Comparison of ENCODE assay signal across 10 mouse cellular contexts in genomic region chr5:73359752-73360141, GRCm38 (mm10). TPM values are rescaled to one million over a fixed set of nuclear protein-coding genes. Genes with fewer than 3 reads are reported as not detected.
DNase-seq lines count a peak whose midpoint lies in the region; ATAC-seq lines count a peak whose summit lies in the region.
"Had no signal": no experiment of that assay in that cellular context is flagged by ENCODE, and none has a peak within 500 bp of the region (broad histone marks: within the 10 kb centered on the region; RNA-seq: fewer than 3 reads in every experiment).

No protein-coding gene starts in this region.

- H3K27me3 ChIP-seq in kidney, embryonic 14.5 days (ENCODE audit: control insufficient read depth, insufficient read depth, low read length), result 0 out of 2 replicates have a peak, but pooled peaks cover 5% of the 10 kb centered on the region
- no peaks in the 10 kb centered on the region for H3K27me3 ChIP-seq in hindbrain, embryonic 16.5 days (replicated peaks; ENCODE audit: control insufficient read depth, insufficient read depth, low read length)
- no peaks in the 10 kb centered on the region for H3K27me3 ChIP-seq in midbrain, embryonic 16.5 days (ENCODE audit: control insufficient read depth, insufficient read depth, low read depth, low read length)

- H3K9ac ChIP-seq in kidney, embryonic 14.5 days (ENCODE audit: low read depth, low read length), result no peak overlapping the region
- no peak overlapping the region for H3K9ac ChIP-seq in hindbrain, embryonic 16.5 days (ENCODE audit: low read depth, low read length)
- H3K9ac ChIP-seq in midbrain, embryonic 16.5 days (ENCODE audit: low read depth, low read length), result no peak overlapping the region

- H3K4me2 ChIP-seq in kidney, embryonic 14.5 days (replicated peaks; ENCODE audit: low read depth, low read length), result peak overlapping the region; percentile 21; the same call in 1 of the 2 replicates
- peak overlapping the region; percentile 48 for H3K4me2 ChIP-seq in hindbrain, embryonic 16.5 days (ENCODE audit: low read length)
- H3K4me2 ChIP-seq in midbrain, embryonic 16.5 days (ENCODE audit: low read length), result peak overlapping the region; percentile 48

- no peaks in the 10 kb centered on the region for H3K36me3 ChIP-seq in kidney, embryonic 14.5 days (ENCODE audit: control insufficient read depth, insufficient read depth, low read length)
- H3K36me3 ChIP-seq in hindbrain, embryonic 16.5 days (ENCODE audit: control insufficient read depth, insufficient read depth, low read length), result no peaks in the 10 kb centered on the region
- no peaks in the 10 kb centered on the region for H3K36me3 ChIP-seq in midbrain, embryonic 16.5 days (ENCODE audit: control insufficient read depth, insufficient read depth, low read length)

- 43% methylated on average over 12 of the region's 12 CpGs for WGBS in kidney, embryonic 14.5 days
- 34% methylated on average over 12 of the region's 12 CpGs for WGBS in hindbrain, embryonic 16.5 days
- WGBS in midbrain, embryonic 16.5 days, result 39% methylated on average over 12 of the region's 12 CpGs

- no peaks in the 10 kb centered on the region for H3K9me3 ChIP-seq in kidney, embryonic 14.5 days (ENCODE audit: control insufficient read depth, low read length)
- H3K9me3 ChIP-seq in hindbrain, embryonic 16.5 days (ENCODE audit: control insufficient read depth, low read length), result no peaks in the 10 kb centered on the region
- no peaks in the 10 kb centered on the region for H3K9me3 ChIP-seq in midbrain, embryonic 16.5 days (replicated peaks; ENCODE audit: control insufficient read depth, low read length, poor library complexity, severe bottlenecking)

- peaks cover 8% of the 10 kb centered on the region for H3K4me1 ChIP-seq in kidney, embryonic 14.5 days (ENCODE audit: control insufficient read depth, insufficient read depth, low read length)
- no peaks in the 10 kb centered on the region for H3K4me1 ChIP-seq in hindbrain, embryonic 16.5 days (ENCODE audit: control insufficient read depth, insufficient read depth, low read depth, low read length)
- peaks cover 8% of the 10 kb centered on the region; the same call in 1 of the 2 replicates for H3K4me1 ChIP-seq in midbrain, embryonic 16.5 days (ENCODE audit: control insufficient read depth, insufficient read depth, low read length)

- no peak for ATAC-seq in kidney, embryonic 14.5 days (ENCODE audit: low FRiP score, low TSS enrichment)
- peak; percentile 51 for ATAC-seq in common myeloid progenitor, adult 5-6 weeks (replicated peaks; ENCODE audit: low read depth, poor library complexity, severe bottlenecking)
- ATAC-seq in hindbrain, embryonic 16.5 days, result peak; percentile 80
- ATAC-seq in midbrain, embryonic 16.5 days, result no peak
- ATAC-seq in activated CD4-positive, CD25-positive, alpha-beta regulatory T cell, adult 4 months, result no peak
- ATAC-seq: Patski had no signal

- H3K27ac ChIP-seq in kidney, embryonic 14.5 days (ENCODE audit: low read depth, low read length), result no peak overlapping the region
- H3K27ac ChIP-seq in hindbrain, embryonic 16.5 days (ENCODE audit: low read depth, low read length), result no peak overlapping the region
- no peak overlapping the region for H3K27ac ChIP-seq in midbrain, embryonic 16.5 days (ENCODE audit: low read length)

- DNase-seq in kidney, postnatal 4 days, result no peak
- no peak for DNase-seq in cerebellum, adult 18-20 months
- DNase-seq in adrenal gland, adult (ENCODE audit: inconsistent age in 2 of 2, low spot score in 1 of 2), result no peak

- H3K4me3 ChIP-seq in kidney, embryonic 14.5 days (ENCODE audit: low read length), result no peak overlapping the region
- peak overlapping the region; percentile 6; the same call in 1 of the 2 replicates for H3K4me3 ChIP-seq in hindbrain, embryonic 16.5 days (ENCODE audit: low read length)
- no peak overlapping the region for H3K4me3 ChIP-seq in midbrain, embryonic 16.5 days (ENCODE audit: low read depth, low read length)

RNA-seq across cellular contexts. Expression of gene Ociad2, which starts 18.9 kb away (rescaled TPM):
- 8.8 and 10.0 TPM in 2 replicates for polyA plus RNA-seq in kidney, embryonic 14.5 days (2014; fragmentation: Nextera tagmentation; extraction: Ambion mirVana)
- 8.9 and 23.2 TPM in 2 replicates for total RNA-seq in common myeloid progenitor, adult 5-6 weeks (2017)
- polyA plus RNA-seq in hindbrain, embryonic 16.5 days (2015; fragmentation: Nextera tagmentation; extraction: Ambion mirVana), result 26.6 and 27.4 TPM in 2 replicates
- 28.3 and 34.5 TPM in 2 replicates for polyA plus RNA-seq in midbrain, embryonic 16.5 days (2015; fragmentation: Nextera tagmentation; extraction: Ambion mirVana)
- polyA plus RNA-seq in activated CD4-positive, CD25-positive, alpha-beta regulatory T cell, adult 4 months (2017; shearing (Covaris generic)), result 1 to 10 TPM in 1 of 2 experiments, under 1 TPM in 1; 0.73 to 1.2 TPM

RNA-seq across cellular contexts. Expression of gene Cwh43, which starts 46.1 kb away (rescaled TPM):
- 0.09 and 0.23 TPM in 2 replicates for polyA plus RNA-seq in kidney, embryonic 14.5 days (2014; fragmentation: Nextera tagmentation; extraction: Ambion mirVana)
- total RNA-seq in common myeloid progenitor, adult 5-6 weeks (2017), result not detected in 2 replicates
- 0.44 and 0.46 TPM in 2 replicates for polyA plus RNA-seq in hindbrain, embryonic 16.5 days (2015; fragmentation: Nextera tagmentation; extraction: Ambion mirVana)
- 0.18 and 0.40 TPM in 2 replicates for polyA plus RNA-seq in midbrain, embryonic 16.5 days (2015; fragmentation: Nextera tagmentation; extraction: Ambion mirVana)
- under 1 TPM in 1 of 2 experiments, not detected in 1; 0.15 TPM for polyA plus RNA-seq in activated CD4-positive, CD25-positive, alpha-beta regulatory T cell, adult 4 months (2017; shearing (Covaris generic))
- total RNA-seq: heart, postnatal 36 days had no signal
- polyA plus RNA-seq: Patski had no signal

Comparison
In these comparisons a context has a peak if more than half of its experiments do, and no peak if none do; other contexts are left out.
1. ATAC-seq: peak in common myeloid progenitor, adult 5-6 weeks (single experiment) and hindbrain, embryonic 16.5 days (single experiment); none in kidney, embryonic 14.5 days (single experiment), midbrain, embryonic 16.5 days (single experiment) and activated CD4-positive, CD25-positive, alpha-beta regulatory T cell, adult 4 months (single experiment).
2. Peak in every context shown above with its lines, with median percentiles within 50 percentile points of each other: H3K4me2 ChIP-seq.